Mouse (Mus musculus): Measurements from ENCODE around the gene Slx1b. TPM values are rescaled to one million over a fixed set of nuclear protein-coding genes. Genes with fewer than 3 reads are reported as not detected.
"Not testable (repeated sequence)": the region's sequence is repeated elsewhere in the genome, so short reads cannot be mapped to it uniquely, and the experiment has no call there.

Slx1b gene
- total RNA-seq, 4 experiments from 2014 or later = 17.1 to 23.0 (median 19.6) TPM

DNA sequence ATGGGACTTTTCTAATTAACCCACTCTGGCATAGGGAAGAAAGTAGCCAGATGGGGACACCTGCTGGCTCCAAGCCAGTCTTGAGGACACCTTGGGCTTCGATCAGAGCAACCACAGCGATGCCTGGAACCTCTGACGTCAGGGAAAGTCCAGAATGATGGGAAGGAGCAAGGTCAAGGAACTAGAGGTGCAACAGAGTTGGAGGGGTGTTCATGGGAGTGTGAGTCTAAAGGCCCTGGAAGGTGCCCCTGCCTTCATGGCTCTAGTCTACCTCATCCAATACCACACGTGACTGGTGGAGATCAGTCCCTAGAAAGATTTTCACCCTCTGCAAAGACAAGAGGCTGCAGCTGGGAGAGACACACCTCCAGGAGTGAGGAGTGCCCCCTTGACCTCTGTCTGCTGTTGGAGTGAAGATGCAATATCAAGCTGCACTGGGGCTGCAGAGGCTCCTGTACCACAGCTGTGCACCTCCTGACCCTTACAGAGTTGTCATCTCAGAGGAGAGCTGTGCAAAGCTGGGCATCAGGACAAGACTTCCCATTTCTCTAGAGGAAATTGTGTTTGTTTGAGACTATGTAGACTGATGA, 18.9 kb downstream of the Slx1b start:
- DNase-seq (ENCODE audit: low spot score in 2 of 2) = no peak

DNA sequence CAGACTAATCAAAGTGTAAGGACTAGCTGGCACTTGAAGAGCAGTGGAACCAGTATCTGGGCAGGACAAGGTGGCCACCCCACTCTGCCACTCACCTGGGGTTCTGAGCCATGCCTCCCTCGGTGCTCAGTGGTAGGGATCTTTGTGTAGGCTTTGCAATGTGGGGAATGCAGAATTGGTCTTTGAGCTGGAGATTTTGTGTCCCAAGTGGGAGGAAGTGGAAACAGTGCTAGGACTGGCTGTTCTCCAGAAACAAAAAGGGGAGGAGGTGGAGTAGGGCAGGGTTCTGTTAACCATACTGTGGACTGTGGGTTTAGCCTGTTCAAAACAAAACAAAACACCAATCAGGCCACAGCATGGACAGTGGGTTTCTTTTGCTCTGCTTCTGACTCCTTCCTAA, 19.4 kb downstream of the Slx1b start, which contains the start of gene Sult1a1:
Sult1a1 (minus strand) TSS at position 226 of the 400 bp plus-strand sequence.
- DNase-seq (ENCODE audit: low spot score in 2 of 2) = no peak

DNA sequence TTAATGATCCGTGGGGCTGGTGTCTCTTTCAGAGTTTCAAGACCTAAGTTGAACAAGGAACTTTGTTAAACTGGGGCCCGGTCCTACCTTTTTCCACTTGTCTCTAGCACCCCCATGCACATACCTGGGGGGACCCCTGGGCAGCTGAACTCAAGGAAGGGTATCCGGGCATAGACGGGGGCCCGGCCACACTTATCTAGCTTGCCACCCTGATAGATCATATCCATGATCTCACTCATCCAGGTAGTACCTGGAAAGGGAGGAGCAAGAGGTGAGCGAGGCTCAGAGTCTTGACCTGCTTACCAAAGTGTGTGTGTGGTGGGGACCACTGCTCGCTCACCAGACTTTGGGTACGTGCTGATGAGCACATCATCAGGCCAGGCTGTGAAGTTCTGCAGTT, 20.5 kb downstream of the Slx1b start:
- DNase-seq (ENCODE audit: low spot score in 2 of 2) = no peak

DNA sequence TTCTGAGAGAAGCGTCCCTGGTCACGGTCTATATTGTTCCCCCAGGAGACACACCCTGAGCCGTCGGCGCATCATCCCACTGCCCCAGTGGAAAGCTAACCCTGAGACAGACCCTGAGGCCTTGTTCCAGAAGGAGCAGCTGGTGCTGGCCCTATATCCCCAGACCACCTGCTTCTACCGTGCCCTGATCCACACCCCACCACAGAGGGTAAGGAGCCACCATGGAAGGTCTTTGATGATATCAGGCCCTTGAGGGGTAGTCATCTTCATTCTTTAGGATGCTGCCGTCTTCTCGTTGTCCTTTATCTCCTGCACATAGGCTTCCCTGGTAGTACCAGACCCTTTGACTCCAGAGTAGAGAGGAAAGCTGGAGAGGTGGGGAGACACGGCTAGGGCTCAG, 23.5 kb downstream of the Slx1b start:
- DNase-seq (ENCODE audit: low spot score in 2 of 2) = no peak

DNA sequence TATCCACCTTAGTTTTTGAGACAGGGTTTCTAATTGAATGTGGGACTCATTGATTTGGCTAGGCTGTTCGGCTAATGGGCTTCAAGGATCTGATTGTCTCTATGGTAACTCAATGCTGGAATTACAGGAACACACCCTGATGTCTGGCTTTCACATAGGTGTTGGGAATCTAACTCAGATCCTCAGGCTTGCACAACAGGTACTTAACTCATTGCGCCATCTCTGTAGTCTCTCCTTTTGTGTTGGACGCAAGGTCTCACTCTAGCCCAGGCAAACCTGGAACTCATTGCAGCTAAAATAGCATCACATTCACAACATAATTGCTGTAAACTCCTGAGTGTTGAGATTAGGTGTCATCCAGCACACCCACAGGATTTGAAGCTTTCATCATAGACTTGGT, 25.4 kb downstream of the Slx1b start:
- DNase-seq (ENCODE audit: low spot score in 2 of 2) = no peak

DNA sequence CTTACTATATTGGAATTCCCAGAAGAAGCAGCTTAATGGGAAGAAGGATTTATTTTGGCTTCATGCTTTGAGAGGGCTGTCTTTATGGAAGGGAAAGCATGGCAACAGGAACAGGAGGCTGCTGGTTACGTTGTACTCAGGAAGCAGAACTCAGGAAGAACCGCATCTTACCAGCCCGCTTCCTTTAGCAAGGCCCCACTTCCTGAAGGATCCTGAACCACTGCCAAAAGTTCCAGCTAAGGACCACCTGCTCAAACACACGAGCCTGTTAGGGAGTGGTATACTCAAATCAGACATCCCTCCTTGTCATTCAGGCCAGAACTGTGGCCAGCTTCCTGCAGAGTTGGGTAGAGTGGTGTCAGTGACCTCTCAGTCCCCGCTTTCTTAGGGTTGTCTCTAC, 27.1 kb downstream of the Slx1b start:
- DNase-seq (ENCODE audit: low spot score in 2 of 2) = no peak

DNA sequence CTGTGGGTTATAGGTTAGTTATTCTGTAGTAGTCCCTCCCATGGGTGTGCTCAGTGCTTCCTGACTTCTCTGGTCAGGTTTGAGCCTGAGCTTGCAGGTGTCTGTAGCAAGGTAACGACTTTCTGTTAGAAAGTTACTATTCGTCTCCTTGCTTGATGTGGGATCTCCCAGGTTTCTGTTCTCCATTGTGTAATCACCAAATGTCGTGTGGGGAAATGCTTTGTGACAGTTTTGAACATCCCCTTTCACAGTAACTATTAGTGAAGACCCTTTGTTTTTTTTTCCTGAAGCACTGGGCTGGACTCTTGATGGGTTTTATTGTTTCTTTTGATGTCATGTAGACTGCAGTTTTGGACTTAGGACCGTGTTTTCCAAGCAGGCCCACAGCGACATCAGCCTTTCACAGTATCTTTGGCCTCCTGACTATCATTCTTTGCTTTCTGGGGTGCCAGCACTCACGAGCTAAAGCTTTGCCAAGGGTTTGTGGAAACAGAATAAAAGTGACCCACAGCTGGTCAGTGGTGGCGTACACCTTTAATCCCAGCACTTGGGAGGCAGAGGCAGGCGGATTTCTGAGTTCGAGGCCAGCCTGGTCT, 28.0 kb downstream of the Slx1b start:
- DNase-seq (ENCODE audit: low spot score in 2 of 2) = no peak

DNA sequence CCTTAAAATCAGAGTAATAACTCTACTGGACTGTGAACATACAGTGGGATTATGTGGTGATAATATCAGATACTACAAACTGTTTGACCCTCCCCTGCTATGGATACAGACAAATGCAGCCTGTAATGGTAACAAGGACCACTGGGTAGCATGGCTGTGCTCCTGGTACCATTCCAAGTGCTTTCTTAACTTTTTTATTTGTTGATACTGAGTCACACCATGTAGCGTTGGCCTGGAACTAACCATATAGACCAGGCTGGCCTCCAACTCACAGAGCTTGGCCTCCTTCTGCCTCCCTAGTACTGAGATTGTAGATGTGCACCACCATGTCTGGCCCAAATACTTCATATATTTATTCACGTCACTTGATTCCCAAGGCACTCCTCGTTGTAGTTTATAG, 30.3 kb downstream of the Slx1b start:
- DNase-seq (ENCODE audit: low spot score in 2 of 2) = no peak

DNA sequence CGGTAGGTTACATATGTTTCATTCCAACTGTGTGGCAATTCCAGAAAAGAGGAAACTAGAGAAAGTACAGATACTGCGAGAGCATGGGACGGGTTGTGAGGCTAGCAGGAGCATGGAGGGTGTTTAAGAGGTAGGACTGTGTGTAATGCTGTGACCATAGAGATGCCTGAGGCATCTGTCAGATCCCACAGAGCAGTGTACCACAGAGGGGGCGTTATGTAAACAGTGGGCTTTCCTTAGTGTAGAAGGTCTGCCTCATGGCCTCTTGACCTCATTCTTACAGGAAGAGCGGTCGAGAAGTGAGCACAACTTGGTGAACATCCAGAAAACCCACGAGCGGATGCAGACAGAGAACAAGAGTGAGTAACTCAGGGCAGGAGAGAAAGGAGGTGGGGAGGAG, 31.9 kb downstream of the Slx1b start:
- DNase-seq (ENCODE audit: low spot score in 2 of 2) = no peak

DNA sequence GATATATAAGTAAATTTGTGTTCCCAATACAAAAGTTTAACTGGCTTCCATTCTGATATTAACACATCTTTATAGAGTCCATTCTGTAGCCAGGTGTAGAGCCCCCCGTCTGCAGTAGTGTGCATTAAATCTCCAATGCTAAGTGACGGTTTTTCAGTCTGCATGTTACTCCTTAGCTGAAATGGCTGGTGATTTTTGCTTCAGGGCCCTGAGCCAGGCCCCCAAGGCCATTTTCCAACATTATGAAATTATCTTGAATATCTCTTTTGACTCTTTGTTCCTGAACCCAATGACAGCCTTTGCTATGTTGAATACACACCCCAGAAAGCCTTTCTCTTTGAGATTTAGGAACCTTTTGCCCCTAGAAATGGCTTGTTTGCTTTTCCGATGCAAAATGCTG, 35.8 kb downstream of the Slx1b start:
- no peak for DNase-seq (ENCODE audit: low spot score in 2 of 2)

DNA sequence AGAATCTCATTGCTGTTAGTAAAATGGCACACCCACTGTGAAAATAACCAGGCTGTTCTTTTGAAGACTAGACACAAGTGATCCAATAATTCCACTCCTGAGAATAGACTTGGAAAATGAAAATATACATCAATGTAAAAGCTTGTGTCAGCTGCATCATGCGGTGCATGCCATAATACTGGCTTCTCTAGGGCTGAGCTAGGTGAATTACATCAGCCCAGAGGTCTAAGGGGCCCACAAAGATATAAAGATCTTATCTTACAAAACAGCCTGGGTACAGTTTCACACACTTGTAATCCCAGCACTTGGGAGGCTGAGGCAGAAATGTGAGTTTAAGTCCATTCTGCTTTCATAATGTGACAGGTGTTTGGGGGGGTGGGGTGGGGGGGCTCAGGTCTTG, 38.1 kb downstream of the Slx1b start:
- DNase-seq (ENCODE audit: low spot score in 2 of 2) = no peak

DNA sequence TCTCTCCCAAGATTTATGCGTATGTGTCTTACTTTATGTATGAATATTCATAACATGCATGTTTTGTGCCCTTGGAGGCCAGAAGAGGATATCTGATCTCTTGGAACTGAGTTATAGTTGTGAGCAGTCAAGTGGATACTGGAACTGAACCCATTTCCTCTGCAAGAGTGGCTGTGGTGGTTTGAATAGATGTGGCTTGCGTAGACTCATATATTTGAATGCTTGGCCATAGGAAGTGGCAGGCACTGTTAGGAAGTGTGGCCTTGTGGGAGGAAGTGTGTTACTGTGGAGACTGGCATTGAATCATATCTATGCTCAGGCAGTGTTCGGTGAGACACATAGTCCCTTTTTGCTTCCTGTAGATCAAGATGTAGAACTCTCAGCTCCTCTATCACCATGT, 39.9 kb downstream of the Slx1b start:
- DNase-seq (ENCODE audit: low spot score in 2 of 2) = no peak

DNA sequence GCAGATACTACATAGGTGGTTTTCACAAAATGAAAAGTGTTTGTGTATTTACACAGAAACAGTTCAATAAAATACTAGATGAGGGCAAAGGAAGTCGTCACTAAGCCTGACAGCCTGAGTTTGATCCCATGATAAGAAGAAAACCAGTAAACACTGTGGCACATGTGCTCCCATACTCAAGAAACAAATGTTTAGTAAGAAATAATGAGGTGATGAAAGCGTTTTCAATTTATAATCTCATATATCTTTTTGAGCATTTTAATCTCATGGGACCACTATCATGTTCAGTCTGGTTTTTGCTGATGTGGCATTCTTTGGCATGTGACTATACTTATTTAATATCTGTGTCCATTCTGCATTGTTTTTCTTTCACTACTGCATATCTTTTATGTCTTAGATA, 41.6 kb downstream of the Slx1b start:
- no peak for DNase-seq (ENCODE audit: low spot score in 2 of 2)

DNA sequence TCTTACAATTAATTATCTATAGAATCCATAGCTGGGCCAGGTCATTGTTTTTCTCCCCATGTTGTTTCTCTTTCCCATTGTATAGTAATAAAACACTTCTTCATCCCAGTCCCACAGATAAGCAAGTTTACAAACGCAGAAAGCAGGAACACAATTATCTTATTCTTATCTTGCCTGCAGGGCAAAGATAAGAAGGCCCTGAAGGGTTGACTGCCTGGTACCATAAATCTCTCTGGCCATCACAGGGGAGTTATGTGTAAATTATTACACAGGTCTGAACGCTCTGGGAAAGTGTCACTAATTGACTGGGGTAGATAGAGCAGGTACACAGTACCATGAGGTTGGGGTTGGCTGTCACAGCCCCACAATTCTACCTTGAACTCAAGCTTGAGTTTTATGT, 44.7 kb downstream of the Slx1b start:
- no peak for DNase-seq (ENCODE audit: low spot score in 2 of 2)

DNA sequence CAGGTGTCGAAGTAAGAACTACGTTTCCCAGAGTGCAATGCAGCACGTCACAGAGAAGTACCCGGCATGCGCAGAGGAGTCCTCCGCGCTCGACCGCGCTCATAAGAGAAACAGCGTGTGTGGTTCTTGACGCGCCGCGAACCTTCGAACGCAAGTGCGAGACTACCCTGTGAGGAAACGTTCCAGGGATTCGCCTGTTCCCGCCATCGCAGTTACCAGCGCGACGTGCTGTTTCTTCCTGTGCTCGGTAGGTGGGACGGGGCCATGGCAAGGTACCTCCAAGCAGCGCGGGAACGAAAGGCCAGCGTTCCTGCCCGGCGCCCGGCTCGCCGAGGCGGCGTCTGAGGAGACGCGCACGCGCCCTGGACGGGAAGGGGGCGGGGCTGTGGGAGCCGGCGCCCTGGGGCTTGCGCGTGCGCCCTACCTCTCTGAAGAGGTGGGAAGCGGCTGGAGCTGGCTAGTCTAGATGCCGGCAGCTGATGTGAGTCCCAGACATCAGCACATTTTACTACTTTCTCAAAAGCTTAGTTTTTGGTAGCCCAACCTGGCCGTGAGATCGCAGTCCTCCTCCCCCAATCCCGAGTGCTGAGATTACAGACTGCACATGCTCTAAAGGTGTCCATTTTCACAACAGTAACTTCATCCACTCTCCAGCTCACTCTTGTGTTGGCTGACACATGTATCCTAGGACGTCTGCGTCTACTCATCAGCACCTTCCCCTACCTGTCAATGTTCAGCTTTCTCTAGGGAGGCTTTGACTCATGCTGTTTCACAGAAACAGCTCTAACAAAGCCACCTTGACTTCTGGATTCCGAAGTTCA, 46.1 kb downstream of the Slx1b start, which contains the start of gene Sgf29:
Sgf29 (plus strand) TSS at position 79 of the 821 bp plus-strand sequence.
- DNase-seq (ENCODE audit: low spot score in 2 of 2) = peak; percentile 89 to 90

DNA sequence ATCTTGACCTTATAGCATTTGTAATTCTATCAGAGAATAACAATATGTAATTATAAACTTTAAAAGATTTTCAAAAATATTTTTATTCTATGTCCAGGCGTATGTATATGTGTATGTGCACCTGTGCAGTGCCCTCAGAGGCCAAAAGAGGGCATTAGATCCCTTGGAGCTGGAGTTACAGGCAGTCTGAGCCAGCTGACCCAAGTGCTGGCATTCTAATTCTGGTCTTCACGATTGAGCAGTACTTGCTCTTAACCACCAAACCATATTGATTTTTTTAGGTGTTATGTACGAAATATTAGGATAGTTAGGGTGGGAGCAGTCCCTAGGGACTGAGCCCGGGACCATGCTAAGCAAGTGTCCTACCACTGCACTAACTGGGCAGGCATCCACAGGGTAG, 47.1 kb downstream of the Slx1b start:
- no peak for DNase-seq (ENCODE audit: low spot score in 2 of 2)

DNA sequence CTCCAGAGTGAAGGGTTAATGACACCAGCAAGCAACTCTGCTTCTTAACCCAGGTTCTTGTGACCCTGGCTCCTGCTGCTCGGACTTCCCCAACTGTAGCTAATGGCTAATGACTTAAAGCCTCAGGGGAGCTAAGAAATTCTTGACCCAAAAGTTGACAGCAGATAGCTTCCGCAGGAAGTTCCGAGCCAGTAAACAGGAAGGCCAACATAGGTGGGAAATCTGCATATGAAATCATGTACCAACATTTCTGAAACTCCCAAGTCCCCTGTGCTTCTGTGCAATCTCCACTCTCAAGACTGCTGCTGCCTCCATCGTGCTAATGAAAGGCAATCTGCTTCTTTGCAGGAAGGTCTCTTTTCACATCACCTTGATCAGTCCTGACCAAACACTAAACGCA, 49.9 kb downstream of the Slx1b start:
- DNase-seq (ENCODE audit: low spot score in 2 of 2) = no peak

DNA sequence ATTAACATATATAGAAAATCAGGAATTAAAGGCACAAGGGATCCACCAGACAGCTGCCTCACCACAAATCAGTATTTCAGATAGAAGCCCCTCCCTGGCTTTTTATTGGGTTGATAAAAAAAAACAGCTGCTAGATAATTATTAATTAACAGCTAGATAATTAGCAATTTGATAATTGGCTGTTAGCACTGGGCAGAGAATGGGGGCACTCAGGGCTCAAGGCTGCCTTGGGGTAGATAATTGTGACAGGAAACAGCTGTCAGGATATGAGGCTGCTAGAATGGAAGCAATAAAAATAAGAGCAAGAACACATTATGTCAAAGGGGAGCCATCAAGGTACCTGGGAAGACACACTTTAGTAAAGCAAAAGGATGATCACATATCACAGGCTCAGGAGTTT, 50.7 kb downstream of the Slx1b start:
- no peak for DNase-seq (ENCODE audit: low spot score in 2 of 2)

DNA sequence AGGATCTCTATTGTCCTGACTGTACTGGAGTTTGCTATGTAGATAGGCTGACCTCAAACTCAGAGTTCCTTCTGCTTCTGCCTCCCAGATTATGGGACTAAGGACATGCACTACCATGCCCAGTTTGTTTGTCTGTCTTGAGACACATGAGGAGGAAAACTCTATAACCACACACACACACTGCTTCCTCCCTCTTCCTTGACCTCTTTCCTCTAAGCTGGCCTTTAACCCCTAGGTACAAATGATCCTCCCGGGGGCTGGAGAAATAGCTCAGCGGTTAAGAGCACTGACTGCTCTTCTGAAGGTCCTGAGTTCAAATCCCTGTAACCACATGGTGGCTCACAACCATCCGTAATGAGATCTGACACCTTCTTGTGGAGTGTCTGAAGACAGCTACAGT, 51.2 kb downstream of the Slx1b start:
- DNase-seq (ENCODE audit: low spot score in 2 of 2) = no peak

DNA sequence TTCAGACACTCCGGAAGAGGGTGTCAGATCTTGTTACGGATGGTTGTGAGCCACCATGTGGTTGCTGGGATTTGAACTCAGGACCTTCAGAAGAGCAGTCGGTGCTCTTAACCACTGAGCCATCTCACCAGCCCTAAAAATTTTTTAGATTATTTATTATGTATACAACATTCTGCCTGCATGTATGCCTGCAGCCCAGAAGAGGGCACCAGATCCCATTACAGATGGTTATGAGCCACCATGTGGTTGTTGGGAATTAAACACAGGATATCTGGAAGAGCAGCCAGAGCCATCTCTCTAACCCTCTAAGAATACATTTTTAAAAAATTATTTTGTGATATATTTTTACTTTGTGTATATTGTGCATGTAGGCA, 52.4 kb downstream of the Slx1b start:
- DNase-seq (ENCODE audit: low spot score in 2 of 2) = not testable (repeated sequence)

DNA sequence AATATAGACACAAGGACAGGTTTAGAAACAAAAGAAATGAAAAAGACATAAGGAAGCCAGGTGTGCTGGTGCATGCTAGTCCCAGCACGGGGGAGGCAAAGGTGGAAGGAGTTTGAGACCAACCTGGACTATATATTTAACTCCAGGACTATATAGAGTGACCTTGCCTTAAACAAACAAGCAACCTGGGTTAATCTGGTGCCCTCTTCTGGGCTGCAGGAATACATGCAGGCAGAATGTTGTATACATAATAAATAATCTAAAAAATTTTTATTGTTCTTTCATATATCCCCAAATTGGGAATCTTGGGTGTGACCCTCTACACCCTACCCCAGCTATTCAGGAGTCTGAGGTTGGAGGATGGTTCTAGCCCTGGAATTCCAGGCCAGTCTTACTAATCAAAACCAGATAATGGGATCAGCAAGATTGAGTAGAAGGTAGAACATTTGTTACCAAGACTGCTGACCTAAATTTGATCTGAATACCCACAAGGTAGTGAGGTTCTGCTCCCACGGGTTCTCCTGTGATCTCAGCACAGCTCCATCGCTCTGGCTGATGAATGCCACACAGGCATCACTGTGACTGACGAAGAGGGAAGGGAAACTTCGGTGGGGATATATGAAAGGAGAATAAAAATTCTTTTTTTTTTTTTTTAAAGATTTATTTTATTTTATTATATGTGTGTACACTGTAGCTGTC, 52.9 kb downstream of the Slx1b start:
- no peak for DNase-seq (ENCODE audit: low spot score in 2 of 2)

Measured in left cerebral cortex, adult 8-10 months (tissue).